Mouse (Mus musculus): ENCODE measurements at regions not wholly inside any gene's neighbourhood (a gene's known extent, or its start where the extent isn't known, plus 50 kb on each side); places are given as distances from the start of the nearest gene placed in this dataset.

DNA sequence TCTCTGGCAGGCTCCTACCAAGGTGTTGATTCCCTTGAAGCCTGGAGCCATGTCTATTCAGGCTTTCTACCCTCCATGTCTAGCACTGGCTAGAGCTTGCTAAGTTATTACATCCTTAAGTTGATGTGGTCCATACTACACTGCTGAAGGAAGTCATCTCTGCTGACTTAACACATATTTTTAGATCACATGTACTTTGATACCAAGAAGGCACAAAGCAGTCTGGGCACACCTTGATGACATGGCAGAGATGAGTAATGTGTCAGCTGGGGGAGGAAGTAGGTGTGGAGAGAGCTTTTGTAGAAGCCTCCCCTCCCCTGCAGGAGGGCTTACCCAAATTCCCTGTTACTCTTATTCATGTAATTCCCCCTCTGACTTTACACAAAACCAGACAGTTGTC, 187.6 kb upstream of the Prdm1 start:
- H3K4me1 ChIP-seq (ENCODE audit: control insufficient read depth, insufficient read depth, low read length): no peaks in the 10 kb centered on the region

GRCm38 (mm10) chr10:44708830-44709229, 180.5 kb upstream of the Prdm1 start:
- TF ChIP-seq POLR2A (IDR thresholded peaks at IDR 0.05; ENCODE audit: control insufficient read depth, low read depth, low read length) (no peak), CTCF (IDR thresholded peaks at IDR 0.05; ENCODE audit: control insufficient read depth, insufficient read depth, insufficient replicate concordance, low read depth, low read length) (no peak)
- Histone ChIP-seq H3K27me3 (ENCODE audit: control insufficient read depth, insufficient read depth, low read length) (no peaks in the 10 kb centered on the region), H3K36me3 (ENCODE audit: control insufficient read depth, insufficient read depth, low read length) (no peaks in the 10 kb centered on the region), H3K27ac (ENCODE audit: control insufficient read depth, insufficient read depth, low read depth, low read length) (no peak overlapping the region), H3K4me1 (ENCODE audit: control insufficient read depth, insufficient read depth, low read length) (no peaks in the 10 kb centered on the region), H3K4me3 (ENCODE audit: control insufficient read depth, low read depth, low read length) (no peak overlapping the region)

More for the DNA sequence above, 187.6 kb upstream of the Prdm1 start:
- Histone ChIP-seq H3K27ac (ENCODE audit: control insufficient read depth, insufficient read depth, low read depth, low read length) (no peak overlapping the region), H3K27me3 (ENCODE audit: control insufficient read depth, insufficient read depth, low read length) (no peaks in the 10 kb centered on the region), H3K36me3 (ENCODE audit: control insufficient read depth, insufficient read depth, low read length) (no peaks in the 10 kb centered on the region), H3K4me3 (ENCODE audit: control insufficient read depth, low read depth, low read length) (no peak overlapping the region)
- no peak for TF ChIP-seq CTCF (IDR thresholded peaks at IDR 0.05; ENCODE audit: control insufficient read depth, insufficient read depth, insufficient replicate concordance, low read depth, low read length)
- no peak for TF ChIP-seq POLR2A (IDR thresholded peaks at IDR 0.05; ENCODE audit: control insufficient read depth, low read depth, low read length)

- TF ChIP-seq CTCF (IDR thresholded peaks at IDR 0.05; ENCODE audit: control insufficient read depth, insufficient read depth, insufficient replicate concordance, low read depth, low read length) (no peak), POLR2A (IDR thresholded peaks at IDR 0.05; ENCODE audit: control insufficient read depth, low read depth, low read length) (no peak)
- no peaks in the 10 kb centered on the region for H3K4me1 ChIP-seq (ENCODE audit: control insufficient read depth, insufficient read depth, low read length)
- no peaks in the 10 kb centered on the region for H3K36me3 ChIP-seq (ENCODE audit: control insufficient read depth, insufficient read depth, low read length)
- no peaks in the 10 kb centered on the region for H3K27me3 ChIP-seq (ENCODE audit: control insufficient read depth, insufficient read depth, low read length)
- H3K4me3 ChIP-seq (ENCODE audit: control insufficient read depth, low read depth, low read length): no peak overlapping the region
- no peak overlapping the region for H3K27ac ChIP-seq (ENCODE audit: control insufficient read depth, insufficient read depth, low read depth, low read length)
Observed at GRCm38 (mm10) chr10:44704143-44704542, 175.8 kb upstream of the Prdm1 start.

DNA sequence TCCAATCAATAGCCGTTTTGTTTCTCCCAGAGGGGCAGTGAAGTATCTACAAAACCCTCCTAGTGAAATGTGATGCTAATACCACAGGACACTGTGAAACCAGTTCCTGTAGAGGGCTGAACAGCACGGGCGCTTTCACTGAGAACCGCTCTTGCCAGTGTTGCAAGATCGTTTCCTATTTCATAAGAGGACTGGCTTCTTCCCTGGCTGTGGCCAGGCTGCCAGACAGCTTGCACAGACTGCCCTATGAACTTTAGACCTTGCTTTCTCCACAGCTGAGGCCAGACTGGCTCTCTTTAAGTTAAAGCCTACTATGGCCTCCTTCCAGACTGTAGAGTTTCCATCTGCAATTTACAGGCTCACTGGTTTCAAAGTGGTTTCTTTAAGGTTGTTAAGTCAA, 173.8 kb upstream of the Prdm1 start:
- H3K36me3 ChIP-seq (ENCODE audit: control insufficient read depth, insufficient read depth, low read length): no peaks in the 10 kb centered on the region
- no peak overlapping the region for H3K4me3 ChIP-seq (ENCODE audit: control insufficient read depth, low read depth, low read length)
- H3K4me1 ChIP-seq (ENCODE audit: control insufficient read depth, insufficient read depth, low read length): no peaks in the 10 kb centered on the region
- no peak overlapping the region for H3K27ac ChIP-seq (ENCODE audit: control insufficient read depth, insufficient read depth, low read depth, low read length)
- H3K27me3 ChIP-seq (ENCODE audit: control insufficient read depth, insufficient read depth, low read length): no peaks in the 10 kb centered on the region
- TF ChIP-seq CTCF (IDR thresholded peaks at IDR 0.05; ENCODE audit: control insufficient read depth, insufficient read depth, insufficient replicate concordance, low read depth, low read length) (no peak), POLR2A (IDR thresholded peaks at IDR 0.05; ENCODE audit: control insufficient read depth, low read depth, low read length) (no peak)

- no peak overlapping the region for H3K27ac ChIP-seq (ENCODE audit: control insufficient read depth, insufficient read depth, low read depth, low read length)
- no peak for TF ChIP-seq POLR2A (IDR thresholded peaks at IDR 0.05; ENCODE audit: control insufficient read depth, low read depth, low read length)
- TF ChIP-seq CTCF (IDR thresholded peaks at IDR 0.05; ENCODE audit: control insufficient read depth, insufficient read depth, insufficient replicate concordance, low read depth, low read length): no peak
- no peaks in the 10 kb centered on the region for H3K4me1 ChIP-seq (ENCODE audit: control insufficient read depth, insufficient read depth, low read length)
- no peaks in the 10 kb centered on the region for H3K36me3 ChIP-seq (ENCODE audit: control insufficient read depth, insufficient read depth, low read length)
- no peaks in the 10 kb centered on the region for H3K27me3 ChIP-seq (ENCODE audit: control insufficient read depth, insufficient read depth, low read length)
- H3K4me3 ChIP-seq (ENCODE audit: control insufficient read depth, low read depth, low read length): no peak overlapping the region
Observed at GRCm38 (mm10) chr10:44699988-44700537, 171.8 kb upstream of the Prdm1 start.

GRCm38 (mm10) chr10:44697966-44698365, 169.7 kb upstream of the Prdm1 start:
- Histone ChIP-seq H3K27ac (ENCODE audit: control insufficient read depth, insufficient read depth, low read depth, low read length) (no peak overlapping the region), H3K4me3 (ENCODE audit: control insufficient read depth, low read depth, low read length) (no peak overlapping the region), H3K27me3 (ENCODE audit: control insufficient read depth, insufficient read depth, low read length) (no peaks in the 10 kb centered on the region), H3K36me3 (ENCODE audit: control insufficient read depth, insufficient read depth, low read length) (no peaks in the 10 kb centered on the region), H3K4me1 (ENCODE audit: control insufficient read depth, insufficient read depth, low read length) (no peaks in the 10 kb centered on the region)
- TF ChIP-seq POLR2A (IDR thresholded peaks at IDR 0.05; ENCODE audit: control insufficient read depth, low read depth, low read length): no peak
- TF ChIP-seq CTCF (IDR thresholded peaks at IDR 0.05; ENCODE audit: control insufficient read depth, insufficient read depth, insufficient replicate concordance, low read depth, low read length): no peak

- H3K4me3 ChIP-seq (ENCODE audit: control insufficient read depth, low read depth, low read length): no peak overlapping the region
- no peak for TF ChIP-seq POLR2A (IDR thresholded peaks at IDR 0.05; ENCODE audit: control insufficient read depth, low read depth, low read length)
- no peak for TF ChIP-seq CTCF (IDR thresholded peaks at IDR 0.05; ENCODE audit: control insufficient read depth, insufficient read depth, insufficient replicate concordance, low read depth, low read length)
- no peaks in the 10 kb centered on the region for H3K36me3 ChIP-seq (ENCODE audit: control insufficient read depth, insufficient read depth, low read length)
- H3K27ac ChIP-seq (ENCODE audit: control insufficient read depth, insufficient read depth, low read depth, low read length): no peak overlapping the region
- no peaks in the 10 kb centered on the region for H3K4me1 ChIP-seq (ENCODE audit: control insufficient read depth, insufficient read depth, low read length)
- H3K27me3 ChIP-seq (ENCODE audit: control insufficient read depth, insufficient read depth, low read length): no peaks in the 10 kb centered on the region
Observed at GRCm38 (mm10) chr10:44696973-44697372, 168.7 kb upstream of the Prdm1 start.

All from testis, adult 2 months (tissue).